Mouse (Mus musculus) granulocyte monocyte progenitor cell, adult 5-6 weeks (primary cell): Measurements from ENCODE around the gene Krtcap2. TPM values are rescaled to one million over a fixed set of nuclear protein-coding genes. Genes with fewer than 3 reads are reported as not detected.

Source experiments
- ATAC-seq: replicated peaks from 2 replicates; pipeline ENCODE4 v1.8.0; 2016; ENCODE audit warnings: mild to moderate bottlenecking, moderate TSS enrichment, inconsistent platforms; ENCODE audit not compliant: poor library complexity, severe bottlenecking
- total RNA-seq, 2 experiments: library from RNA; stranded (forward) in 1 of 2; stranded (reverse) in 1 of 2; fragments of 200-712, 200-1000 nt in 1 of 2; fragments of >200 nt in 1 of 2; fragmentation: Nextera tagmentation in 1 of 2; gene quantifications; 2 replicates each; pipeline ENCODE4 v1.2.3; 2014 to 2017

Krtcap2 gene
- total RNA-seq, 2 experiments from 2014 or later: 312 to 384 TPM

DNA sequence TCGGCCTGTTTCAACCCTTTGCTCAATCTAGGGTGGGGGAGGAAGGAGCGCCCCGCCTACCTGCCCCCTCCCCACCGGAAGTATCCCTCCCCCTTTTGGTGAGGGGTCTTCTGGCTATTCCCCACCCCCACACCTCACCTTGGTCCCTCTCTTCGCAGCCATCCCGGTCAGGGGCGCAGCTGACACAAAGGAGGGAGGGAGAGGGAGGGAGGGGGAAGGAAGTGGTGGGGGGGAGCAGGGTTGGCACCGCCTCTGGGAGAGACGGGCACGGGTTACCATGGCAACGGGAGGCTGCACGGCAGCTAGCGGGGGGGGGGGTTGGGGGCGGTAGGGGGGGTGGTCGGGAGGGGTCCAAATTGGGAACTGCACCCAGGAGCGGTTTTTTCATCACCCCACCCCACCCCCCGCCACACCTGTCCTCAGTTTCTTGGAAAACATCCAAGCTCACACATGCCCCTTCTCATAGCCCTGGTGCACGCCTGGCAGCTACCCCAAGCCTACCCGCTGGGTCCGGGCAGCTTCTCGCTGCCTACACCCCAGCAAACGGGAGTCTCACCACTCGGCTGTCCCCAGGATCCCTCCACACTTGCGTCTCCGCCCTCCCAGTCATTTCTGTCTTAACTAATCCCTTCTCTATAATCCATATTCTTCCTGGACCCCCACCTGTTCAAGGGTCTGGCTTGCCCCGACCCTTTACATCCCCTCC, 631 bp upstream of the Krtcap2 start:
- no peak for ATAC-seq

GRCm38 (mm10) chr3:89246261-89247100, 715 bp downstream of the Krtcap2 start, which contains the start of gene Trim46:
Gene Trim46 (minus strand): TSS chr3:89246309.
- peak; percentile 65 for ATAC-seq

DNA sequence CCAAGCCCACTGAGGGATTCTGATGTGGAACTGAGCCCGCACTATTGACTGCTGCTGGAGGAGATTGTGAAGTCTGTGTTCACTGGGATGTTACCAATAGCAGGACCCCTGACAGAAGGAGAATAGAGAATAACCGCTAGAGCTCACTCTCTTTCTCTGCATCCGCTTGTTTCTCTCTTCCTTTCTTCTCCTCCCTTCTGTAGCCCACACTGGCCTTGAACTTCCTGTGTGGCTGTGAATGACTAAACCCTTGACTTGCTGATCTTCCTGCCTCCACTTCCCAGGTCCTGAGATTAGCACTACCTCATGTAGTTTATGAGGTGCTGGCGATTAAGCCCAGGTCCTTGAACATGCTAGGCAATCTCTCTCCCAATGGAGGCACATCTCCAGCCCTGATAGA, 1.7 kb downstream of the Krtcap2 start:
- ATAC-seq: no peak

- ATAC-seq: peak; percentile 4; the same call in 1 of the 2 replicates
Measured at GRCm38 (mm10) chr3:89250435-89251040, 4.8 kb downstream of the Krtcap2 start.

GRCm38 (mm10) chr3:89251365-89251895, 5.7 kb downstream of the Krtcap2 start:
- ATAC-seq: peak; percentile 83

- no peak for ATAC-seq
Measured at GRCm38 (mm10) chr3:89254994-89255393, 9.2 kb downstream of the Krtcap2 start.

- ATAC-seq: no peak
Measured at GRCm38 (mm10) chr3:89256177-89256576, 10.4 kb downstream of the Krtcap2 start.

GRCm38 (mm10) chr3:89259076-89259475, 13.3 kb downstream of the Krtcap2 start, which contains the start of gene Dpm3:
Gene Dpm3 (plus strand): TSS chr3:89259358.
- ATAC-seq: no peak

DNA sequence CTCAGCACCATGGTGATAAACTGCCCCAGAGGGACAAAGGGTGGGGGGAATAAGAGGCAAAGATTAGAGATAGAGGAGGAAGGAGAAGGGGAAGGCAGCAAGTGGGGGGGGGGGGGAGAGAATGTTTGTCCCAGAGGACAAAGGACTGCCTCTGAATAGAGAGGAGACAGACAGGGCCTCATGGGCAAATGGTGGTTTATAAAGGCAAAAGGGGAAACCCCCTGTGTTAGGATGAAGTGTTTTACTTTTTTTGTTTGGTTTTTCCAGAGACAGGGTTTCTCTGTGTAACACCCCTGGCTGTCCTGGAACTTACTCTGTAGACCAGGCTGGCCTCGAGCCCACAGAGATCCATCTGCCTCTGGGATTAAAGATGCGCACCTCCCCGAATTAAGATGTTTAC, 14.4 kb downstream of the Krtcap2 start:
- ATAC-seq: no peak

DNA sequence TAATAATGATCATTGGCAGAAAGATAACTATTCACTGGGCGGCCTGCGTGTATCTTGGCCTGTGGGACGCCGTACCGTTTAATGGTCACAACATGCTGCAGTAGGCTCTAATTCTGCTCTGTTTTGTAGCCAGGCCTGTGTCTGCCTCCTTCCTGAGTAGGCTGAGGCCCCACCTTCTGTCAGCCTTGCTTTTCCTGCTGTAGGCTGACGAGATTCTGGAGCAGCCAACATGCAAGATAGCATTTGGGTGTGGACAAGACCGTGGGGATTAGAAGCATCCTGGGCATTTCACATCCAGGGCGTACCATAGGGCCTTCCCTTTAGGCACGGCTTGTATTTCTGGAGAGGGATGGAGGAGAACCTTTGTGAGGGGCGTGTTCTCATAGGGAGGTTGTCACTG, 16.7 kb downstream of the Krtcap2 start:
- no peak for ATAC-seq

- peak; percentile 81 for ATAC-seq
Measured at GRCm38 (mm10) chr3:89266439-89266893, 20.7 kb downstream of the Krtcap2 start.

DNA sequence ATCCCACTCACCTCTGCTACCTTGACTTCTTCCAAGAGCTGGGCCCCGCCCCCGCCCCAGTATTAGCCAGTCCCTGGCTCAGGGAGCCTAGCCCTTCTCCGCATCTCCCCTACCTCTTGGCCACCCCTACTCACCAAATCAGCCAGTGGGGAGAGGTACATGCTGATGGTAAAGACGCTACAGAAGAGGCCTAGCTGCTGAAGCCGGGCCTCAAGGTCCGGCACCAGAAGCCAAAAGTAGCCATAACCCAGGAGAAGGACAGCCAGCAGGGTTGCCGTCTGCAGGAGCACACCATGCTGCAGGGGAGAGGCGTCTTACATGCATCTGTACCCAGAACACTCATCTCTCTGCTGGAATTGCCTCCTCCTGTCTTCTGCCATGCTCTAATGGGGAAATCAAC, 23.1 kb downstream of the Krtcap2 start:
- no peak for ATAC-seq

DNA sequence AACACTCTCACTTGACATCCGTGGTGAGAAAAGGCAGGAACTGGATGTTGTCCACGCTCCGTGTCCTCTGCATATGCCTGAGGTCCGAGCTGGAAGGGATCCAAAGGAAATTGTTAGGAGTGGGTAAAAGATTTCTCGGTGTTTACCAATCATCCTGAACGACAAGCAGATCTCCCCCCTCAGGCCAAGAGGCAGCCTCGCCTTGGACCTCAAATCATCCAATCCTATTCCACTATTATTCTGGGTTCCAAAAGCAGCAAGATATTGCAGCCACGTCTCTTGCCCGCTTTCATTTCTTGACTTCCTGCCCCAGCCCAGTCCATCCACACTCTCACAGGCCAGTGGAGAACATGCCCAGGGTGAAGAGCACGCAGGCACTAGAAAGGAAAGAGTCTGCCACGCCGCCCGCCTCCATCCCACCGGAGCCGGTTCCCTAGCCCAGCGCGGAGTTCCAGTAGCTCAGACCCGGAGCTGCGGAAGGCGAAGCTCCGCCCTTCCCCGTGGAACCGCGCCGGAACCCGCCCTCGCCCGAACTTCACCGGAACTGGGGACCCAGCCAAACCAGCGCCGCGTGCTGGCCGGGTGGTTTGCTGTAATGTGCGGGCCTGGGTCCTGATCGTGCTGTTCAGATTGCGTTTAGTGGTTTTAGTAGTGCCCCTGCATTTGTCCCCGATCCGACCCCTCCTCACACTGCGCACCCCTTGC, 24.4 kb downstream of the Krtcap2 start, which contains the start of gene Slc50a1:
Slc50a1 (minus strand) TSS at position 520 of the 705 bp plus-strand sequence.
- ATAC-seq: peak; percentile 70

GRCm38 (mm10) chr3:89270891-89271290, 25.1 kb downstream of the Krtcap2 start:
- ATAC-seq: no peak

DNA sequence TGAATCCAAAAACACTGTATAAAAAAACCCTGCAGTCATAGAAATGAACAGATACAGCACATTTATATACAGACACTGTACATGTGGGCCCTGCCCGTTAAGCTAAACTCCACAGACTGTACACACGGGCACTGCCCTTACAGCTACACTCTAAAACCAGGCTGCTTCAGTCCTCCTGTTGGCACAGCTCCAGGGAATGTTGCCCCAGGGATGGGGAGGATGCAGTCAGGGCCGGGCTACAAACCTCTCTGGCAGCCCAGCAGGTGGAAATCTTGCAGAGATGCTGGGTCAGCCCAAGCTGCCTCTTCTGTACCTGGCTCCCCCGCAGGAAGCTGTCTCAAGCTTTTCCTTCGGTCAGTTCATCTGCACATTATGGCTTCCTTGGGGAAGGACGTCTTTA, 26.0 kb downstream of the Krtcap2 start:
- no peak for ATAC-seq

DNA sequence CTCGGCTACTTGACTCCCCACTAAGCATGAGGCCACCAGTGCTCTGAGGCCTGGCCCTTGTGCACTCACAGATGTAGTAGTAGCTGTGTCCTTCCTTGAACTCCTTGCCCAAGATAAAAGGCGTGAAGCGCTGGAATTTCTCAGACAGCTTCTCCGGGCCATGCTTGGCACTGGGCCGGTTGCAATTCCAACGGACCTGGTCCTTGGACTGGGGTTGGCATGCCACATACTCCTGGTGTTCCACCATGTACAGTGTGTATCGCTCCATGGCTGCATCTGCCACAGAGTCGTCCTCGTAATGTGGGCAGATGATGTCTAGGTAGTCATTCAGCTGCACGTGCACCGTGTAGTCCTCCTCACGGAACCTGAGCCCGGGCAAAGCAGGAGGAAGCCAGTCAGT, 30.3 kb downstream of the Krtcap2 start:
- no peak for ATAC-seq

DNA sequence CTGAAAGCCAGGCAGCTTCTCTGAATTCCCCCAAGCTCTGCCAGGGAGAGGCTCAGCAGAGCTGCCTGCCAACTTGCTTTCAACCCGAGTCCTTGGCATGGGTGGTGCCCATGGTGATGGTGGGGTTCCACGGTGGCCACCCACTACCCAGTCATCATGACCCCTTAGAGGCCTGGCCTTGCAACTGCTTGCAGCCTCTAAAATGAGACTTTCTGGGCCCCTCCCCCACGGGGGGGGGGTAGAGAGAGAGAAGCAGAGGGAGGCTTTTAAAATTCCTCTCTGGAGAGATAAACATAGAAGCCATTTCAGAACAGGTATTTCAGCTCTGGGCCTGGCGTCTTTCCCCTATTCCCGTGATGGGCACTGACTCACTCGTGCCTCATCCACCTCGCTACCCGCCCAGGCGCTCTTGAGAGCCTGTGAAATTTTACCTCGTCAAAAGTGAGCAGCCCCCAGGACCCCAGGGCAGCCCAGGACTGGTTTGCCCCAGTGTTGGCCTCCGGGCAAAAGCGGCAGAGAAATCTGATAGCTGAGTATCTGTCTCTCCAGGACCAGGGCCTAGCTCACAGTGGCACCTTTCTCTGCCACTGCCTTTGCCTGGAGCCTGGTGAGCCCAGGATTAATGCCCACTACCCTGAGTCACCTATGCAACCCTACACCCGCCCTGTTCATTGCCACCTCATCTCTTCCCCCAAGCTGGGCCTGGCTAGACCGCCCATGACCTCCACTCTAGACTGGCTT, 31.7 kb downstream of the Krtcap2 start:
- ATAC-seq: no peak

DNA sequence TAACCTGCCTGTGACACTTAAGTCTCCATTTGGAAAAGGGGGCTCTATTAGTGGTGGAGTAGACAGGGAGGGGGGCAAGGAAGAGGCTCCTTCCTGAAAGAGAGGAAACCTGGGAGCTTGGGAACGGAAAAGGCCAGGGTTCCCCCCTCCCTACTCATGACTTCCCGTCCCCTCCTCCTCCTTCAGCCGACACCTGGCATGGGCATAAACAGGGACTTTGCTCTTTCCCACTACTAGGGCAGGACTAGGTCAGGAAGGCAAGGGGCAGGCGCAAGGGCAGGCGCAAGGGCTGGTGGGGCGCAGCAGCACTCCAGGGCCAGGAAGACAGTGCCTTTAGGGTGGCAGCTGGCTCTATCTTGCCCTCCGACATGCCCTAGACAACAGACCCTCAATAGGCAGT, 32.3 kb downstream of the Krtcap2 start:
- no peak for ATAC-seq

GRCm38 (mm10) chr3:89278643-89279042, 32.9 kb downstream of the Krtcap2 start:
- ATAC-seq: no peak
